Mouse (Mus musculus) skeletal muscle tissue, postnatal 0 days (tissue): ENCODE results near the gene Glra1. TPM values are rescaled to one million over a fixed set of nuclear protein-coding genes. Genes with fewer than 3 reads are reported as not detected.

ENCODE experiments used
- microRNA-seq, 2 experiments: library from miRNA; unstranded; fragments of <30 nt; microRNA quantifications; one replicate each; pipeline ENCODE4; 2016
- polyA plus RNA-seq: library from polyadenylated mRNA; unstranded; fragments of >200 nt; fragmentation: Nextera tagmentation; extraction: Ambion mirVana; gene quantifications from 2 replicates; pipeline ENCODE4 v1.2.1, GENCODE M21; 2015

The Glra1 gene
- 0.07 TPM in 1 of 2 replicates, not detected in the other for polyA plus RNA-seq

GRCm38 (mm10) chr11:55607808-55608523, at the start of gene Glra1:
Gene Glra1 (minus strand): TSS chr11:55608198.

GRCm38 (mm10) chr11:55469048-55469843, 138.8 kb downstream of the Glra1 start, which contains the start of gene G3bp1:
Gene G3bp1 (plus strand): TSS chr11:55469685.

Small RNA genes lying within 50 kb of the gene (microRNA-seq; reads per million reads assigned to microRNA genes)
- gene Mir7652, result 0 reads per million in 2 experiments

Other genes with a start within 250 kb of the Glra1 start
- gene Sparc, start 185.0 kb downstream of the Glra1 start, polyA plus RNA-seq, result 2,117 and 2,956 TPM in 2 replicates
- gene Atox1, start 147.0 kb downstream of the Glra1 start, polyA plus RNA-seq, result 164 and 201 TPM in 2 replicates
- gene G3bp1, start 138.5 kb downstream of the Glra1 start, polyA plus RNA-seq, result 73.6 and 80.0 TPM in 2 replicates